Mouse (Mus musculus): Measurements from ENCODE around the gene Itga6. TPM values are rescaled to one million over a fixed set of nuclear protein-coding genes. Genes with fewer than 3 reads are reported as not detected.
A peak's percentile ranks its signal among the peaks of the same experiment; 100 is the strongest.

Itga6 gene
- total RNA-seq, 1 experiment from 2014 or later = 20.6 TPM

DNA sequence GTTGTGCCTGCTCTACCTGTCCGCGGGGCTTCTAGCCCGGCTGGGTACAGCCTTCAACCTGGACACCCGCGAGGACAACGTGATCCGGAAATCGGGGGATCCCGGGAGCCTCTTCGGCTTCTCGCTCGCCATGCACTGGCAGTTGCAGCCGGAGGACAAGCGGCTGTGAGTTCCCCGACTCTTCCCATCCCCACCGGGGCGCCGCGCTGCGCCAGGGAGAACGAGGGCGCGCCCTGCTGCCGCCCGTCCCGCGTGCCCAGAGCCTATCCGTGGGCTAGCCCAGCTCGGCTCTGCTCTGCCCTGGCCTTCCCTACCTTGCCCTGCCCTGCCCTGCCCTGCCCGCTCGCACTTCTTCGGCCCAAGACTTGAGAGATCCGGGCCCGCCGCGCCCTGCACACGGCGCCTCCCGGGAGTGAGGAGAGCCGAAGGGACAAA, 41.8 kb downstream of the Itga6 start:
- ATAC-seq (replicated peaks; ENCODE audit: insufficient number of reproducible peaks, low FRiP score, low TSS enrichment, poor library complexity, severe bottlenecking) = no peak

DNA sequence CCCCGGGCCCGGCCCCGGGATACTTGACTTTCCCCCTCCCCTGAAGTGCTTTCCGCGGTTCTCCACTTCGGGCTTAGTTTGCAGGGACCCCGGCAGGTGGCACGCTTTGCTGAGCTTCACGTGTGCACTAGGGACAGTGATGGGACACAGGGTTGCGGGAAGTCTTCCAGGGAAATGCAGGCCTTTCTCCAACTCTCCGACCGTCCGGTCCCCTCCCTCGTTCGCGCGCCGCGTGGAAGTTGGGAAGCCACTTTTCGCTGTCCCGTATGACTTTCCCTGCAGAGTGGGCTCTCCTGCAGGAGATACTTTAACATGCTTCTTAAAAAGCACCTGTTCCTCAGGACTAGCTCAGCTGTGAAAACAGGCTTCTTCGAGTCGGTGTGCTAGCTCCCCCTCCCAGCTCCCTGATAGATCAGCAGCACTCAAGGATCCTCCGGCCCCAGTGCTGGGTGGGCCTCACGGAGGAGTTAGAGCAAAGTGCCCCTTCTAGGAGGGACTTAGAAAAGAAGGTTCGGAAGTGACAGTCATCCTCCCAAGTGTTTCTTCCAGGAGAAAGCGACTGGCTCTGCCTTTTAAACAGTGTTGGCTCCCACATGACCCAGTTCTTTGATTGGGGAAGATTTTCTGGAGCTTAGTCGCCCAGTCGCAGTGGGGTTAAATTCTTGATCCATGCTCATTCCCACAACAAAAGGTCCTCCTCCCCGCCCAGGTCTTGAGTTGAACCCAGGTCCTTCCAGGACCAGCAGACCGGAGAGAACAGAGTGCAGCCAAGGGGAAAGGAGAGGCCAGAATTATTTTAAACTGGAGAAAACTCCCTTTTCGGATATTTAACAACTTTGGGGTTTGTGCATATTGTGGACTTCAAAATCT, 42.4 kb downstream of the Itga6 start:
- no peak for ATAC-seq (replicated peaks; ENCODE audit: insufficient number of reproducible peaks, low FRiP score, low TSS enrichment, poor library complexity, severe bottlenecking)

DNA sequence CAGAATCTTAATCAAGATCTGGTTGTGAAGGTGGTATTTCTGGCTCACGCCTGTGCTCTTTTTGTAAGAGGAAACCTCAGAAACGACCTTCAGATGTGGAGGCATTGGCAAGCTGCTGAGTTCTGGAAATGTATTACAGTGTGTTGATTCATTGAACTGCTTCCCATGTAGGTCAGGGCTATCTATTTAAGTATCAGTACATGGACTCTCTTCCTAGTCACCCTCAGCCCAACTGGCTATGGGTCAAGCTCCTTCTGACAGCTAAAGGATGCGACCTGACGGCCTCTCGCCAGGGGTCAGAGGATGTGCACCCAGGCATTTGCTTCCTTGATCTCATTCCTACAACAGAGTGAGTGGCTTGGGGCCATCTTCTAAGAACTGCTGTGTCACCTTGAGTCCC, 45.3 kb downstream of the Itga6 start:
- no peak for ATAC-seq (replicated peaks; ENCODE audit: insufficient number of reproducible peaks, low FRiP score, low TSS enrichment, poor library complexity, severe bottlenecking)

DNA sequence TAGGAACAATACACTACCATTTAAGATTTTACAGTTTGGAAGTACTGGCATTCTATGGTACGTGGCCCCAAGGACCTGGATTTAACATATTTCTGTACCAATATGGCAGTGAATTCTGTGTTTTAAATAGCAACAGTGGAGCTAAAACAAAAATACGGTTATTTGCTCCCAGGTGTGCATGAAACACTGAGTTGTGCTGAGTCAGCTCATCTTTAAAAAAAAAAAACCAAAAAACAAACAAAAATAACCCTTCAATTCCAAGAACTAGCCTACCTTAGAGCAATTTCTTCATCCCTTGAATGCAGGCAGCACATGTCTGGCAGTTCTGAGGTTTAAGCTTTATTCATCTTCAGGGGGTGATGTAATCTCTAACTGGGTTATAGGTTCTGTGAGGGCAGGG, 45.8 kb downstream of the Itga6 start:
- ATAC-seq (replicated peaks; ENCODE audit: insufficient number of reproducible peaks, low FRiP score, low TSS enrichment, poor library complexity, severe bottlenecking) = no peak

DNA sequence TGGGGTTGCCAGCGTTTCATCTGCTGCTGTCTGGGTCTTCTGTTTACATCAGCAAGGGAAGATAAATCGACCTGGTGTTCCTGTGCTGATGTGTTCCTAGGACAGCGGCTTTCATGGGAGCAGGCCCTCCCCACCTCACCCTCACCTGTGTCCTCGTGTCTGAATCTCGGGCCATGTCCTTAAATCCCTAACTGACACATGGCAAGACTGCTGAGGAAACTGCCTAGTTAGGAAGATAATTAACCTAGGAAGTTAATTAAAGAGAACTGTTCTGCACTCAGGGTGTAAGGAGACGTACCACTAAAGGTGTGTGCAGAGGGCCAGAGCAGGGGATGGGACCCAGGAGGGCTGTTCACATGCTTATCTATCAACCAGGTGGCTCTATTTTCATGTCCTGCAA, 48.7 kb downstream of the Itga6 start:
- ATAC-seq (replicated peaks; ENCODE audit: insufficient number of reproducible peaks, low FRiP score, low TSS enrichment, poor library complexity, severe bottlenecking) = no peak

DNA sequence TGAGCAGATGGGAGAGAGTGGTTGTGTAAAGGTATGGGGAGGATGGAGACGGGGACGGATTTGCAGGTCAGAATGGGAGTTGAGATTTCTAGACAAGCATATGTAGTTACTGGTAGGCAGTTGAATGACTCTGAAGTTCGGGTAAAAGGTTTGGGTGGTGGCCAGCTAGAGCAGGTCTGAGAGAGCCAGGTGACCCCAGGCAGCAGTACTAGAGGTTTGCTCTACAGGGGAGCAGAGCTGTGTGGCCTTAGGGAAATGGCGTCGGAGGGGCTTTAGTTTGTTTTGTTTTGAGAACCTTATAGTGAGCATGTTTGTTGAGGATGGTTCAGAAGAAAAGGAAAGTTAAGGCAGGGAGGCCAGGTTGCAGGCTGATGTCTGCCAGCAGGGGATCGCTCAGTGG, 51.4 kb downstream of the Itga6 start:
- no peak for ATAC-seq (replicated peaks; ENCODE audit: insufficient number of reproducible peaks, low FRiP score, low TSS enrichment, poor library complexity, severe bottlenecking)

DNA sequence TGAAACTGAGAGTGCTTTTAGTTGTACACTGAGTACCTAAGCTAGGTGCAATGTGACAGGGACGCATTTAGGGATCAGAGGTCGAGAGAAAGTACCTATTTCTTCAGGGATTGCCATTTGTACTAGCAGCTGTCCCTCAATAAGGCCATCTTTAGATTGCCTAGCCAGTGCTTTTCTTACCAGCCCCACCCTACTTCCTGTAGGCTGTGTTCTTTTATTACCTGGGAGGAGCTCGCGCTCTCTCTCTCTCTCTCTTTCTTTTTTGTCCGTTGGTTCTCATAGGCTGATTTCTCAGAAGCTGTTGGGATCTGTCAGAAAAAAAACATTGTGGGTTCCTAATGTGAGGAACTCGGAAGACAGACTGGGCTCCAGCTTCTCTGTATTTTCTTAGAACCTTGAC, 55.4 kb downstream of the Itga6 start:
- ATAC-seq (replicated peaks; ENCODE audit: insufficient number of reproducible peaks, low FRiP score, low TSS enrichment, poor library complexity, severe bottlenecking) = no peak

DNA sequence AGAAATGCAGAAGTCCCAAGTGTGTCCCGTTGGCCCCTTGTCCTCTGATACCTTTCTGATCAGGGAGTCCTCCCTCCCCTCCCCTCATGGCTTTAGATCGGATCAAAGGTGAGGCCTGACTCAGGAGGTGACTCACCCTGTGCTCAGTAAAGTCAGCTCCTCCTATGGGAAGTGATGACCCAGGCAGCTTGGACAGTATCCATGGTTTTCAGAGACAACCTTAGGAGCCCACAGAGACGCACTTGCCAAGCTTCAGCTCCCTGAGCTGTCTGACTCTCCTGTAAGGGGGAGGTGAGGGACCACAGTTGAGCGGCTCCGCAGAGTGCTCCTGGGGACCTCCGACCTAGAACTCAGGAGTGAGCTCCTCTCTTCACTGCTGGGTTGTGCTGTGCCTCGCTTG, 56.3 kb downstream of the Itga6 start:
- no peak for ATAC-seq (replicated peaks; ENCODE audit: insufficient number of reproducible peaks, low FRiP score, low TSS enrichment, poor library complexity, severe bottlenecking)

DNA sequence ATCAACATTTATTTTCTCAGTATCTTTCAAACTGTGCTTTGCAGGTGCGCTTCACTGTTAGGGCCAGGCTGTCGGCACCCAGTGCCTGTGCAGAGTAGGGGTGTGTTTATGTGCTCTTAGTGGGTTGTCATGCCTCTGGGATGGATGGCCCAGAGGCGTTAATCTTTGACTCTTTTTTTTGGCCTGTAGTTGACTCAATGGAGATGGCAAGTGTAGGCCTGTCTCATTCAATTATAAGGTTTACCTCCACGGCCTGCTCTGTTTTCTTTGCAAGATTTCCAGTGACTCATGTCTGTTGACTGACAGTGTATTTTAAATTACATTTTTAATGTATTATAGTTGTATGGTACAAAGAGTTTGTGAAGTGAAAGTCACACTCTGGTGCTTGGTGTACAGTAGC, 56.7 kb downstream of the Itga6 start:
- no peak for ATAC-seq (replicated peaks; ENCODE audit: insufficient number of reproducible peaks, low FRiP score, low TSS enrichment, poor library complexity, severe bottlenecking)

DNA sequence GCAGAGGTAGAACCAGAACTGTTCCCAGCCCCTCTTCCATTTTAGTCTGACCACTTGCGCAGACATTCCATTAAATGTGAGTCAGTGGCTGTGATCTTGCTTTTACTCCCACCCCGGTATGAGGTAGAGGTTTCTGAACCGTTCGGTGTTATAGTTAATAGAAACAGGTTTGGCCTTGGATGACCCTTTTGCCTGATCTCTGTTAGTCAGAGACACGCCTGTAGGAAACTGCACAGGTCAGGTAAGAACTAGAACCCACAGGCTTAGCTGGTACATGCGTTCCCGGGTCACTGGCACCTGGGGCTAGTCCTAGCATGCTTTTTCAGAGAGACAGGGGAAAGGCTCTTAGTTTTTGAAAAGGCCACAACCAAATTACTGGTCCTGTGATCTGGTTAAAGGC, 59.7 kb downstream of the Itga6 start:
- no peak for ATAC-seq (replicated peaks; ENCODE audit: insufficient number of reproducible peaks, low FRiP score, low TSS enrichment, poor library complexity, severe bottlenecking)

DNA sequence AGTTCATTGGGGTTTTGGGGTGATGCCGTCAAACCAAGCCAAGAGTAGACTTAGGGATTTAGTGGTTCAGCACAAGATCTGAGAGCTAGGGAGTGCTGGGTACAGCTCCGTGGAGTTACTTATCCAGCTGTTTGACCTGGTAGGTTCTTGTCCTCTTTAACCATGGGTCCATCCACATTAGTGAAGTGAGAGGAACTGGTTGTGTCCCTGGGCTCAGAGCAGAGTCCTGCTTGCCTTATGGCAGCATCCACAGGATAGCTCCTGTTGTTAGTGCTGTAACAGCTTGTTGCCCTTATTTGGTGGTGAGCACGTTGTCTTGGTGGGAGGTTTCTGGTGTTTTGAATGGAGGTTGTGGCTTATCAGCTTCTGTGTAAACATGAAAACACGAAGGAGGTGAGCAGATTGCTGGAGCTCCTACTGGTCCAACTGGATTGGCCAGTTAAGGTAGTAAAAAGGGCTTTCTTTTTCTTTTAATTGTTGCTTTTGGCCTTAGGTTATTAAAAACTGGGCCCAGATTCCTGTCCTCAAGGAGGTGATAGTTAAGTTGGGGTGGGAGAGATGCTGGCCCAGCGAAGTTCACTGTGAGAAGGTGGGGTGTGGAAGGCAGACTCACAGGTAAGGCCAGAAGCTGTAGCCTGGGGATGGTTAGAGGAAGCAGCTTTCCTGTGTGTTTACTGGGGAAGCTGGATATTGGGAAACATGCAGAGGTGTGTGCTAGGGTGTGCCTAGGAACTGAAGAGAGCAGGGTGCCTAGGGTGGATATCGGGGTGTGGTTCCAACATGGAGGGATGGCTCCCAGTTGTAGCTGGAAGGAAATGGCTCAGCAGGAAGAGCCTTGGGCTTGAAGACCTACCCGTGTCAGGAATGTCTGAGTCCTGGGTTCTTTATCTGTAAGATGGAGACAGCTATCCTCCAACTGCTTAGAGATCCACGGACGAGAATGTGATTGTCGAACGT, 60.5 kb downstream of the Itga6 start:
- ATAC-seq (replicated peaks; ENCODE audit: insufficient number of reproducible peaks, low FRiP score, low TSS enrichment, poor library complexity, severe bottlenecking) = no peak

DNA sequence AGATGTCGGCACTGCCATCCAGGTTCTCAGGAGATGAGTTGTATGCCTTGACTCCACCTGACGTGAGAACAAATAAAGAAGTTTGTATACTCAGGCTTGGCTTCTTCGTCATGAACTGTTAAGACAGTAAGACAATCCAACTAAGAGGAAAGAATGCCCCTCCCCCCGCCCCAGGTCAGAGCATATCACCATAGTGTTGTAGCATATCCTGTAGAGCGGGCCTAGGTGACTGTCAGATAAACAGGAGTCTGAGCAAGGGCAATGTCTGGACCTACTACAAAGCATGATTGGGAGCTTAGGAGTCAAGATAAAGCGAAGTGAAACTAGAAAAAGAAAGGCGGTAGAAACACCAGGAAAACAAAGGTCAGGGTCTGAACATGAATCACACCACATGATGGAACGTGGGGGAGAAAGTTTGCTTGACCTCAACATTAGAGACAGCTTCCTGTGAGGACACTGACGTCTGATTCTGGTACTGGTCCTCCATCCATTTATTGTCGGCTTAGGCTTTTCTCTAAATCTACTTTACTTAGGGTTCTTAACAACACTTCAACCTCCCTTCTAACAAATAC, 64.0 kb downstream of the Itga6 start:
- no peak for ATAC-seq (replicated peaks; ENCODE audit: insufficient number of reproducible peaks, low FRiP score, low TSS enrichment, poor library complexity, severe bottlenecking)

DNA sequence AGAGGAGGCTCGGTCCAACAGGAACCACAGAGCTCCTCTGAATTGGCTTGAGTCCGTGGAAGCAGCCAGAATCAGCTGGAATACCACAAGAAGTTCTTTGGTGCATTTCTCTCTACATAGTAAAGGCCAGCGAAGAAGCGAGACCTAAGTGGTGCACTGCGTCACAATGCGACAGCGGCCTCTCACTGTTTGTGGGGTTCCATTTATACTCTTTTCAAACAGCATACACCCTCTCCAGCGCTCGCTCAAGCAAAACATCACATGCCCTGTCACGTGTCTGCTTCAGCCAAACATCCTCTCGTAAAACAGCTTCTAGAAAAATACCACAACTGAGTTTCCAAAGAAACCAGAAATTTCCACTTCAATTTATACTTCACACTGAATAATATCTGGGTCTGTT, 64.6 kb downstream of the Itga6 start:
- ATAC-seq (replicated peaks; ENCODE audit: insufficient number of reproducible peaks, low FRiP score, low TSS enrichment, poor library complexity, severe bottlenecking) = no peak

DNA sequence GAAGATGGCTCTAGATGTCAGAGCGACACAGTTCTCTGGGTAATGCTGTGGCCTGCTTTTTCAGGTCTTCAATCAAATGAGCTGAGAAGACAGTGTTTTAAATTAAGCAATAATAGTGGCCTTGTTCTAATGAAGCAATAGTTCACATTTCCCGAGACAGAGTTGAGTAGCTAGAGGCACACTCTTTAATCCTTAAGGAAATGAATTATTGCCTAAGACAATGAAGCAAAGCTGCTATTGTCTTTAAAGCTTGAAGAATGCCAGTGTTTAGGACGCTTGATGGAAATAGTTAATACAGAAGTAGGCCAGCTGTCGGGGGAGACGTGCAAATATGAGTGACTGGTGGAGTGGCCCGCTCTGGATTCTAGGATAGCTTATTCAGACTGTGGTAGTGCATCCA, 65.5 kb downstream of the Itga6 start:
- ATAC-seq (replicated peaks; ENCODE audit: insufficient number of reproducible peaks, low FRiP score, low TSS enrichment, poor library complexity, severe bottlenecking) = no peak

DNA sequence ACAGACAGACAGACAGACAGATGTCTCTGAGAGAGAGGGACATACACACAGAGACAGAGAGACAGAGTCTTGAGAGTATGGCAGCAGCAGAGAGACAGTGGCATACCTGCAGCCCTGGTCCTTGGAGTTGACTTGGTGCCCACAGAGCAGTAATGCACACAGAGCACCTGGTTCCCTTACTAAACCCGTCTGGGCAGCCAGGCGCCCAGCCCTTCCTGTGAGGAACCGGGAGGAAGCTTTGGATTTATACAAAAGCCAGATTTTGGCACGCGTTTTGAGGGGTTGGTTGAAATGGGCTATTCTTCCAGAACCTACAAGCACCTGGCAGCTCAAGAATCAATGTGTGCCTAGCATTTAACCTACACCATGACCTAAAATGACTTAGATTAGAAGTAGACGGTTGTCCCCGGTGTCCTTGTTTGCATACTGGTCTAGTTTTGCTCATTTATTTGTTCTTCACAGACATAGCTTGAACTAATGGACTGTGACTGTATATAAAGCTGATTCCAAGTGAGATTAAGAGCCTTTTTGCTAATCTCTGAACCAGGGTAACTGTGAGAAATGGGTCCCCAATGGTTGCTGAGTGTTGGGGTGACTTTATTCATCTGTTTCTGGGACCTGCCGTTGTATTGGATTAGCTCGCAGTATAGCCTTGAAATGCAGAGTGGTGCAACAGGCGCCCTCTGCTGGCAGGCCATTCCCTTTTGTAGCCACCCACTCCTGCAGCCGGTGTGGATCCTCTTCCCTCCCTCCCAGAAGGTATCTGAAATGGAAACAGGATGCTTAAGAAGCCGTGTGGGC, 67.0 kb downstream of the Itga6 start:
- ATAC-seq (replicated peaks; ENCODE audit: insufficient number of reproducible peaks, low FRiP score, low TSS enrichment, poor library complexity, severe bottlenecking) = peak; percentile 57

DNA sequence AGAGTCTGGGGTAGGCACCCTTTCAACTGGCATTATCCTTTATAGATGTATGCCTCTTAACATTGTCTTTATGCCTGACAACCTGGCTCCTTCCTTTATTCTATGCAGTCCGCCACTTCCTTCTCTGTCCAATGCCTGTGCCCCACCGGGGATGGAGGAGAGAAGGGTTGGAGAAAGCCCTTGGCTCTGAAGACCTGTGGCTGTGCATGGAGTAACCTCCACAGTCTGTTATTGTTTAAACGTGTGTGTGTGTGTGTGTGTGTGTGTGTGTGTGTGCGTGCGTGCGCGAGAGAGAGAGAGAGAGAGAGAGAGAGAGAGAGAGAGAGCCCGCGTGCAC, 67.6 kb downstream of the Itga6 start:
- no peak for ATAC-seq (replicated peaks; ENCODE audit: insufficient number of reproducible peaks, low FRiP score, low TSS enrichment, poor library complexity, severe bottlenecking)

DNA sequence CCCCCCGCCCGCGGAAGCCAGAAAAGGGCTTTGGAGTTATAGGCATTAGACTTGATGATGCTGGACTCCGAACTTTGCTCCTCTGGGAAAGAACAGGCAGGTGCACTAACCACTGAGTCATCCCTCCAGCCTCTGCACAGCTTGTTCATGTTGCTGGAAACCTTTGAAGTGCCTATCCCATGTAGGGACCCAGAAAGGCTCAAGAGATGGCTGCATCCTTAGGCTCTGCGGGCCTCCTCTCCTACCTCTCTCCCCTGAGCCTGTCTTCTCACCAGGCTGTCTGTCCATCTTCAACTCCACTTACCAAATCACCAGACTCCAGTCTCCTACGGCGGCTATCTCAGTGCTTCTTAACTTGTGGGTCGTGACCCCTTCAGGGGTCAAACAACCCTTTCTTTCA, 68.0 kb downstream of the Itga6 start:
- ATAC-seq (replicated peaks; ENCODE audit: insufficient number of reproducible peaks, low FRiP score, low TSS enrichment, poor library complexity, severe bottlenecking) = no peak

DNA sequence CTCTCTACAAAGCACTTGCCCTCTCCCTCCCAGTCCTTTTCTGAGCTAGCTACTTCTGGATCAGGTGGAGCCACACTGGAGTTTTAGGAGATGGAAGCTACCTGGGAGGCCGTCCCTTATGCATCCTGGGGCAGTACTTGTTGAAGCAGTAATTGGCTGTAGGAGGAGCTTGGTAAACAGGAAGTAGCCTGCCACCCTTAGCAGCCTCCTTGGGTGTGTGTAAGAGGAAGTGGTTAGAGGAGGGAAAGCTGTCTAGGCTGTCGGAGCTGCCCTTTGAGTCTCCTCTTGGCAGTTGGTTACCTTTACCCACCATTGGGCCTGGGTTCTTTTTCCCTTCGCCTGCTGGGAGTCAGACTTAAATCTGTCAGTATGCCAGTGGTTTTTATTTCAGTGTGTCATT, 68.6 kb downstream of the Itga6 start:
- ATAC-seq (replicated peaks; ENCODE audit: insufficient number of reproducible peaks, low FRiP score, low TSS enrichment, poor library complexity, severe bottlenecking) = peak; percentile 91

DNA sequence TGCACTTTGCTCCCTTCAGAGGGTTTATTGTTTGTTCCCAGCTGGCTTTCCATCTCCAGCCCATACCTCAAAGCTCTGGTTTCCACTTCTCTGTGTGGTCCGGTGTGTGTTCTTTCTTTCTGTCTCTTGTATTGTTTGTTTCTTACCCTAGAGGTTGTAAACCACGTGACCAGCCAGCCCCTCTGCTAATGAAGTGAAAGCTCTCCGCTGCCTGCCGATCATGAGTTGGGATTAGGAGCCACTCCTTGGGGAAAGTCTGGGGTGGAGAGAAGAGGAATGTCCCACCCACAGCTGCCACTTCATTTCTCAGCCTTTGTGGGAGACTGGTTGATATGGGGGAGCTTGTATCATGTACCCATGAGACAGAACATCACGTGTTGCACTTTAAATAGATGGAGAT, 69.9 kb downstream of the Itga6 start:
- no peak for ATAC-seq (replicated peaks; ENCODE audit: insufficient number of reproducible peaks, low FRiP score, low TSS enrichment, poor library complexity, severe bottlenecking)
